Mouse (Mus musculus): ENCODE results near the gene Esyt1. TPM values are rescaled to one million over a fixed set of nuclear protein-coding genes. Genes with fewer than 3 reads are reported as not detected.

Esyt1 gene
- polyA plus RNA-seq, 2 experiments: 7.0 to 10.3 TPM

DNA sequence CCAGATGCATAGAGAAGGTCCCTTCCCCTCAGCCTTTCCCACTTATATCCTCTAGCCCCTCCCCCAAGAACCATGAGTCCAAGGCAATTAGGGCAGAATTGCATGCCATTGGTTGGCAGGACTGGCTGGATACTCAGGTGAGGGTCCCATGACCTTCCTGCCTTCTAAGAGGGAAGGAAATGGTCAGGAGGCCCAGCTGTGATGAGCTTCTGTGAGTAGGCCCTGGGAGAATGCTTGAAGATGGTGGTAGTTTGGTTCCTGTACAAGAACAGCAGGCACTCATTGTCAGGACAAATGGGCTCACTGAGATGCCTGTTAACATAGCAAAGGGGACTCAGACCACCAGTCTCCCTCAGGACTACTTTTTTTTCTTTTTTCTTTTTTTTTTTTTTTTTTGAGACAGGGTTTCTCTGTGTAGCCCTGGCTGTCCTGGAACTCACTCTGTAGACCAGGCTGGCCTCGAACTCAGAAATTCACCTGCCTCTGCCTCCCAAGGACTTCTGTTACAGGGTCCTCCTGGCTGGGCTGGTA lies 12.7 kb upstream of the Esyt1 start:
- peaks cover 3% of the 10 kb centered on the region; the same call in 1 of the 2 replicates for H3K36me3 ChIP-seq (replicated peaks; ENCODE audit: control insufficient read depth, insufficient read depth, low read depth)

GRCm38 (mm10) chr10:128536266-128536940 lies 10.7 kb upstream of the Esyt1 start:
- ATAC-seq (ENCODE audit: insufficient read depth) (peak; percentile 97), DNase-seq (ENCODE audit: low read depth in 3 of 3, low spot score in 3 of 3) (peak; percentile 89 to 93 (median 90))
- Histone ChIP-seq H3K27me3 (ENCODE audit: control insufficient read depth, insufficient read depth, low read length) (no peaks in the 10 kb centered on the region), H3K4me1 (replicated peaks; ENCODE audit: control insufficient read depth in 2 of 2, insufficient read depth in 2 of 2, low read length in 1 of 2) (peaks cover 3 to 14% of the 10 kb centered on the region in 2 experiments; a peak in 3 of 4 replicates), H3K9me3 (ENCODE audit: control insufficient read depth, low read length) (no peaks in the 10 kb centered on the region), H3K36me3 (replicated peaks; ENCODE audit: control insufficient read depth, insufficient read depth, low read depth) (no peaks in the 10 kb centered on the region), H3K9ac (replicated peaks) (peak overlapping the region; percentile 40), H3K27ac (peak overlapping the region; percentile 61), H3K4me3 (ENCODE audit: insufficient read depth in 1 of 2, low read depth in 2 of 2, low read length in 2 of 2) (peak overlapping the region; percentile 16 to 20; a peak in 3 of 4 replicates), H3K4me2 (ENCODE audit: low read depth) (peak overlapping the region; percentile 59)
- 11% methylated on average over 18 of the region's 18 CpGs for WGBS (ENCODE audit: insufficient replicate concordance)
- TF ChIP-seq CTCF (IDR thresholded peaks at IDR 0.05; ENCODE audit: low read depth): peak; percentile 97
- no peak for TF ChIP-seq EP300 (IDR thresholded peaks at IDR 0.05; ENCODE audit: low read depth)

More for the DNA sequence above, 12.7 kb upstream of the Esyt1 start:
- Histone ChIP-seq H3K27ac (no peak overlapping the region), H3K27me3 (ENCODE audit: control insufficient read depth, insufficient read depth, low read length) (no peaks in the 10 kb centered on the region), H3K9ac (replicated peaks) (no peak overlapping the region), H3K4me2 (ENCODE audit: low read depth) (no peak overlapping the region), H3K4me3 (ENCODE audit: insufficient read depth in 1 of 2, low read depth in 2 of 2, low read length in 2 of 2) (no peak overlapping the region), H3K9me3 (ENCODE audit: control insufficient read depth, low read length) (no peaks in the 10 kb centered on the region), H3K4me1 (replicated peaks; ENCODE audit: control insufficient read depth in 2 of 2, insufficient read depth in 2 of 2, low read length in 1 of 2) (peaks cover 3 to 14% of the 10 kb centered on the region in 2 experiments; a peak in 3 of 4 replicates)
- no peak for ATAC-seq (ENCODE audit: insufficient read depth)
- DNase-seq (ENCODE audit: low read depth in 3 of 3, low spot score in 3 of 3): no peak
- 67% methylated on average over 1 of the region's 1 CpGs for WGBS (ENCODE audit: insufficient replicate concordance)
- TF ChIP-seq EP300 (IDR thresholded peaks at IDR 0.05; ENCODE audit: low read depth) (no peak), CTCF (IDR thresholded peaks at IDR 0.05; ENCODE audit: low read depth) (no peak)

GRCm38 (mm10) chr10:128535624-128536265 lies 10.1 kb upstream of the Esyt1 start:
- TF ChIP-seq EP300 (IDR thresholded peaks at IDR 0.05; ENCODE audit: low read depth) (no peak), CTCF (IDR thresholded peaks at IDR 0.05; ENCODE audit: low read depth) (no peak)
- ATAC-seq (ENCODE audit: insufficient read depth) (peak; percentile 34), DNase-seq (ENCODE audit: low read depth in 3 of 3, low spot score in 3 of 3) (no peak)
- 54% methylated on average over 4 of the region's 4 CpGs for WGBS (ENCODE audit: insufficient replicate concordance)
- Histone ChIP-seq H3K4me2 (ENCODE audit: low read depth) (peak overlapping the region; percentile 59), H3K27ac (peak overlapping the region; percentile 61), H3K4me3 (ENCODE audit: insufficient read depth in 1 of 2, low read depth in 2 of 2, low read length in 2 of 2) (peak overlapping the region in 1 of 2 experiments; percentile 15; a peak in 1 of 4 replicates), H3K36me3 (replicated peaks; ENCODE audit: control insufficient read depth, insufficient read depth, low read depth) (no peaks in the 10 kb centered on the region), H3K9ac (replicated peaks) (peak overlapping the region; percentile 38; the same call in 1 of the 2 replicates), H3K9me3 (ENCODE audit: control insufficient read depth, low read length) (no peaks in the 10 kb centered on the region), H3K27me3 (ENCODE audit: control insufficient read depth, insufficient read depth, low read length) (no peaks in the 10 kb centered on the region), H3K4me1 (replicated peaks; ENCODE audit: control insufficient read depth in 2 of 2, insufficient read depth in 2 of 2, low read length in 1 of 2) (peaks cover 3 to 14% of the 10 kb centered on the region in 2 experiments; a peak in 3 of 4 replicates)

GRCm38 (mm10) chr10:128535206-128535605 lies 9.5 kb upstream of the Esyt1 start:
- Histone ChIP-seq H3K9ac (replicated peaks) (no peak overlapping the region), H3K4me3 (ENCODE audit: insufficient read depth in 1 of 2, low read depth in 2 of 2, low read length in 2 of 2) (no peak overlapping the region), H3K9me3 (ENCODE audit: control insufficient read depth, low read length) (no peaks in the 10 kb centered on the region), H3K4me1 (replicated peaks; ENCODE audit: control insufficient read depth in 2 of 2, insufficient read depth in 2 of 2, low read length in 1 of 2) (peaks cover 3 to 14% of the 10 kb centered on the region in 2 experiments; a peak in 3 of 4 replicates), H3K27ac (no peak overlapping the region), H3K27me3 (ENCODE audit: control insufficient read depth, insufficient read depth, low read length) (no peaks in the 10 kb centered on the region), H3K36me3 (replicated peaks; ENCODE audit: control insufficient read depth, insufficient read depth, low read depth) (no peaks in the 10 kb centered on the region), H3K4me2 (ENCODE audit: low read depth) (no peak overlapping the region)
- ATAC-seq (ENCODE audit: insufficient read depth): no peak
- TF ChIP-seq EP300 (IDR thresholded peaks at IDR 0.05; ENCODE audit: low read depth) (no peak), CTCF (IDR thresholded peaks at IDR 0.05; ENCODE audit: low read depth) (no peak)
- 63% methylated on average over 2 of the region's 2 CpGs for WGBS (ENCODE audit: insufficient replicate concordance)
- DNase-seq (ENCODE audit: low read depth in 3 of 3, low spot score in 3 of 3): no peak

Measured in liver, embryonic 14.5 days (tissue).